In the genomic region with DNA sequence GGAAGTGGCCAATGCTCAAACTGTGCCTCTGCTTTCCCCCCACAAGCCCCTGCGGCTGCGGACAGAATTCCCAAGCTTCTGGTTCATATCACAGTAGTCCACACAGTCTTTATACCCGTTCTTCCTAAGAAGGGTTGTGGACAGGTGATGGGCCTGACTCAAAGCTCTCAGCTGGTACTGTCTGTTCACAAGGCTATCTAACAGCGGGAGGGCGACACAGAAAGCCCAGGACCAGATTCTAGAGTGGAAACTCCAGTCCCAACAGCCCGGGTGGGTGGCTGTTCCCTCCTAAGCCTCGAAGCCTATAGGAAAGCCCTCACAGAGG, we compare ENCODE assay signal across 7 mouse cellular contexts. TPM values are rescaled to one million over a fixed set of nuclear protein-coding genes. Genes with fewer than 3 reads are reported as not detected.
DNase-seq lines count a peak whose midpoint lies in the region; ATAC-seq lines count a peak whose summit lies in the region.

No protein-coding gene starts in this region.

- H3K4me1 ChIP-seq in megakaryocyte, embryonic 14.5 days = peaks cover 79% of the 10 kb centered on the region
- H3K4me1 ChIP-seq in limb, embryonic 11.5 days (ENCODE audit: control insufficient read depth, insufficient read depth, low read length) = peaks cover 42% of the 10 kb centered on the region
- peaks cover 44% of the 10 kb centered on the region for H3K4me1 ChIP-seq in stomach, embryonic 14.5 days (ENCODE audit: control insufficient read depth, insufficient read depth, low read length)

- H3K9me3 ChIP-seq in megakaryocyte, embryonic 14.5 days = no peaks in the 10 kb centered on the region
- H3K9me3 ChIP-seq in limb, embryonic 11.5 days (ENCODE audit: control insufficient read depth, low read length) = no peaks in the 10 kb centered on the region
- no peaks in the 10 kb centered on the region for H3K9me3 ChIP-seq in stomach, embryonic 14.5 days (ENCODE audit: control insufficient read depth, low read depth, low read length)

- intact Hi-C loops in left cerebral cortex, postnatal 36 days (cut with DNase I) = no loop called here

- H3K36me3 ChIP-seq in megakaryocyte, embryonic 14.5 days (replicated peaks; ENCODE audit: low read length) = peaks cover under 1% of the 10 kb centered on the region
- H3K36me3 ChIP-seq in limb, embryonic 11.5 days (ENCODE audit: control insufficient read depth, insufficient read depth, low read length) = no peaks in the 10 kb centered on the region
- H3K36me3 ChIP-seq in stomach, embryonic 14.5 days (ENCODE audit: control insufficient read depth, insufficient read depth, low read length) = no peaks in the 10 kb centered on the region

- WGBS in limb, embryonic 11.5 days = 11% methylated on average over 7 of the region's 7 CpGs
- WGBS in stomach, embryonic 14.5 days = 24% methylated on average over 7 of the region's 7 CpGs

- no peak for ATAC-seq in megakaryocyte, adult 5-6 weeks (ENCODE audit: poor library complexity, severe bottlenecking)
- ATAC-seq in erythroid progenitor cell, adult 5-6 weeks (replicated peaks; ENCODE audit: low FRiP score, poor library complexity, severe bottlenecking) = peak; percentile 35
- ATAC-seq in limb, embryonic 11.5 days (ENCODE audit: insufficient number of reproducible peaks, low FRiP score, low TSS enrichment, low read depth) = peak; percentile 10; the same call in 1 of the 2 replicates
- no peak for ATAC-seq in stomach, embryonic 14.5 days (ENCODE audit: insufficient number of reproducible peaks, insufficient read depth, low FRiP score, low read depth)

- H3K4me2 ChIP-seq in limb, embryonic 11.5 days (ENCODE audit: low read depth, severe bottlenecking) = peak overlapping the region; percentile 66
- H3K4me2 ChIP-seq in stomach, embryonic 14.5 days (replicated peaks; ENCODE audit: low read depth, low read length) = peak overlapping the region; percentile 72

- DNase-seq in limb, embryonic 11.5 days (ENCODE audit: low spot score) = no peak
- no peak for DNase-seq in left cerebral cortex, postnatal 36 days (ENCODE audit: low spot score in 2 of 2)
- DNase-seq in ovary, postnatal 10 days (ENCODE audit: low spot score) = no peak

- H3K27ac ChIP-seq in limb, embryonic 11.5 days (replicated peaks; ENCODE audit: low read depth, low read length) = peak overlapping the region; percentile 96
- peak overlapping the region; percentile 66; the same call in 1 of the 2 replicates for H3K27ac ChIP-seq in stomach, embryonic 14.5 days (ENCODE audit: low read length)

- 0 out of 2 replicates have a peak overlapping the region, but pooled peaks have one; percentile 1 for H3K9ac ChIP-seq in limb, embryonic 11.5 days (ENCODE audit: low read length)
- peak overlapping the region; percentile 53; the same call in 1 of the 2 replicates for H3K9ac ChIP-seq in stomach, embryonic 14.5 days (replicated peaks; ENCODE audit: low read depth, low read length)

- H3K4me3 ChIP-seq in megakaryocyte, embryonic 14.5 days (replicated peaks) = peak overlapping the region; percentile 91
- no peak overlapping the region; the same call in 1 of the 2 replicates for H3K4me3 ChIP-seq in limb, embryonic 11.5 days (ENCODE audit: low read depth, low read length)
- H3K4me3 ChIP-seq in stomach, embryonic 14.5 days (ENCODE audit: low read depth, low read length) = peak overlapping the region; percentile 25

- H3K27me3 ChIP-seq in megakaryocyte, embryonic 14.5 days (replicated peaks) = no peaks in the 10 kb centered on the region
- no peaks in the 10 kb centered on the region for H3K27me3 ChIP-seq in limb, embryonic 11.5 days (ENCODE audit: control insufficient read depth, insufficient read depth, low read length)
- no peaks in the 10 kb centered on the region for H3K27me3 ChIP-seq in stomach, embryonic 14.5 days (ENCODE audit: control insufficient read depth, insufficient read depth, low read length)

RNA-seq across cellular contexts. Expression of a gene that starts 31.2 kb away (rescaled TPM):
- polyA plus RNA-seq in megakaryocyte, embryonic 14.5 days (2012; ENCODE audit: insufficient read depth, low replicate concordance) = 33.2 and 44.6 TPM in 2 replicates
- total RNA-seq in megakaryocyte, adult 5-6 weeks (2015) = 2.2 and 2.4 TPM in 2 replicates
- total RNA-seq in megakaryocyte, adult 5-6 weeks (2017) = 0.94 and 1.2 TPM in 2 replicates
- 0.72 and 3.8 TPM in 2 replicates for total RNA-seq in erythroid progenitor cell, adult 5-6 weeks (2015; ENCODE audit: low replicate concordance)
- total RNA-seq in erythroid progenitor cell, adult 5-6 weeks (2017; ENCODE audit: low replicate concordance) = 1.9 TPM in 1 of 2 replicates, not detected in the other
- polyA plus RNA-seq in limb, embryonic 11.5 days (2014; fragmentation: Nextera tagmentation; extraction: Ambion mirVana) = 6.8 and 10.2 TPM in 2 replicates
- 2.5 and 3.0 TPM in 2 replicates for polyA plus RNA-seq in stomach, embryonic 14.5 days (2014; fragmentation: Nextera tagmentation; extraction: Ambion mirVana)
- total RNA-seq in left cerebral cortex, postnatal 36 days (2021) = 10 to 100 TPM; 33.5 to 58.5 TPM

RNA-seq across cellular contexts. Expression of a gene that starts 41.1 kb away (rescaled TPM):
- 68.2 and 87.1 TPM in 2 replicates for polyA plus RNA-seq in megakaryocyte, embryonic 14.5 days (2012; ENCODE audit: insufficient read depth, low replicate concordance)
- total RNA-seq in megakaryocyte, adult 5-6 weeks (2015) = 21.9 and 26.0 TPM in 2 replicates
- total RNA-seq in megakaryocyte, adult 5-6 weeks (2017) = 17.3 and 18.5 TPM in 2 replicates
- total RNA-seq in erythroid progenitor cell, adult 5-6 weeks (2015; ENCODE audit: low replicate concordance) = 27.2 and 34.2 TPM in 2 replicates
- 30.4 and 32.7 TPM in 2 replicates for total RNA-seq in erythroid progenitor cell, adult 5-6 weeks (2017; ENCODE audit: low replicate concordance)
- 22.5 and 23.8 TPM in 2 replicates for polyA plus RNA-seq in limb, embryonic 11.5 days (2014; fragmentation: Nextera tagmentation; extraction: Ambion mirVana)
- 26.5 and 29.8 TPM in 2 replicates for polyA plus RNA-seq in stomach, embryonic 14.5 days (2014; fragmentation: Nextera tagmentation; extraction: Ambion mirVana)
- 10 to 100 TPM; 51.8 to 56.0 TPM for total RNA-seq in left cerebral cortex, postnatal 36 days (2021)

Comparison
In these comparisons a context has a peak if more than half of its experiments do, and no peak if none do; other contexts are left out.
1. ATAC-seq: peak in erythroid progenitor cell, adult 5-6 weeks (single experiment) and limb, embryonic 11.5 days (single experiment); none in megakaryocyte, adult 5-6 weeks (single experiment) and stomach, embryonic 14.5 days (single experiment).
2. RNA of a gene that starts 31.2 kb away (total RNA-seq): 33.5 to 58.5 TPM in left cerebral cortex, postnatal 36 days; 0.72 to 3.8 TPM in erythroid progenitor cell, adult 5-6 weeks and 0.94 to 2.4 TPM in megakaryocyte, adult 5-6 weeks; every median in the first group is over 4 times any median in the second.